Mouse (Mus musculus): Measurements from ENCODE around the gene Dab2ip.

Gene Dab2ip

GRCm38 (mm10) chr2:35595102-35595501, 37.0 kb downstream of the Dab2ip start:
- no peak for DNase-seq (ENCODE audit: low spot score in 2 of 2)

- DNase-seq (ENCODE audit: low spot score in 2 of 2): no peak
Observed at GRCm38 (mm10) chr2:35595718-35596117, 37.7 kb downstream of the Dab2ip start.

DNA sequence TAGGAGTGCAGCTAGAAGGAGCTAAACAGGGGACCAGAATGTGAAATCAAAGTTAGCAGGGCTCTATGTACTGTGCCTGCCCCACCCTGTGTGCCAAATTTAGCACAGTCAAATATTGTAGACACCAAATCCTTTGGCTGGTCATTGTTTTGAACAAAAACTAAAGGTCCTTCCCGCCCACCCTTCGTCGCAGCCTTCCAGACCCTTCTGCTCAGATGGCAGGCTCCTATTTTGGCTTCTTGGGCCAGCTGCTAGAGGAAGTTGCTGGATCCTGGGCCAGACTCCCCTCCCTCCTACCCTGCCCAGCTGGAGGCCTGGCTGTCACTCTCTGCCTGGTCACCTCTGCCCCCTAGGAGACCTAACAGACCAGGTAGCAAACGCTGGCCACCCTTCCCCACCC, 38.7 kb downstream of the Dab2ip start:
- DNase-seq (ENCODE audit: low spot score in 2 of 2): no peak

DNA sequence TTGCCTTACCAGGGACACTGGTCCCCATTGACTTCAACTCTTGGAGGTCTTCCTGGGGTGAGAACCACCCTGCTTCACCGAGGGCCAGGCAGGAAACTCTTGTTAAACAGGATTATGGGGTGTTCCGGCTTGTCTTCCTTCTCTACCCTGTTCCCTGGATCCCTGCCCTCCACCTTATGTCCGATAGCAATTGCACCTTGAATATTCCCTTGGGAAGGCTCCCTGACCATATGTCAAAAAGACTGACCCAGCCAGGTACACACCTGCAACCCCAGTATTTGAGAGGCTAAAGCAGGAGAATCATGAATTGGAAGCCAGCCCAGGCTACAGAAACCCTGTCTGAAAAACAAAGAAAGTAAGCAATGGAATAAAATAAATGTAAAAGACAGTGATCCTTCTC, 40.8 kb downstream of the Dab2ip start:
- DNase-seq (ENCODE audit: low spot score in 2 of 2): no peak

DNA sequence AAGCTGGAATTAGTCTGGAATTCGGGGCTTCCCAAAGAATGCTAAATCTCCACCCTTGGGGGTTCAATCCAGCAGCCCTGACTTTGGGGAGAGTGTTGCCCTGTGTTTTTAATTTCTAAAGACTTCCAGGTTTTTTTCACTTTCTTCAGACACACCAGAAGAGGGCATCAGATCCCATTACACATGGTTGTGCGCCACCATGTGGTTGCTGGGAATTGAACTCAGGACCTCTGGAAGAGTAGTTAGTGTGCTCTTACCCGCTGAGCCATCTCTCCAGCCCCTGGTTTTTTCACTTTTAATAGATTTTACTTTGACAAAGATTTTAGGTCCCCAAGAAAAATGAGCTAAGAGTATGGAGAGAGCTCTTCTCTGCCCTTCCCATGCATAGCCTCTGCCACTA, 43.6 kb downstream of the Dab2ip start:
- DNase-seq (ENCODE audit: low spot score in 2 of 2): no peak

DNA sequence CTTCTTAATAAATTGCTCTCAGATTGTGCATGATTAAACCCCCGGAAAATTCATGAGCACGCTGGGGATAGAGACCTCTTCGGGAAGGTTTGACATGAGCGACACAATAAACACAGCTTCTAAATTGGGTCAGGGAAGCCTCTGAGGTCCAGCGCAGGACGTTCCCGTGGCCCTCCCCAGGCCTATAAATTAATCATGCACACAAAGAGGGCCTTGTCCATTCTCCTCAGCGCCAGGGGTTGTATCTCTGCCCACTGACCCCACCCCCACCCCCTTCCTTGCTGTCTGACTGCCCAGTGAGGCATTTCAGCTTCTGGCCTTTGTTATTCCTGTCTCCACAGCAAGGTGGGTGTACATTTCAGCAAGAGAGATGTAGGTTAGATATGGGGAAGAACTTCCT, 49.4 kb downstream of the Dab2ip start:
- DNase-seq (ENCODE audit: low spot score in 2 of 2): no peak

DNA sequence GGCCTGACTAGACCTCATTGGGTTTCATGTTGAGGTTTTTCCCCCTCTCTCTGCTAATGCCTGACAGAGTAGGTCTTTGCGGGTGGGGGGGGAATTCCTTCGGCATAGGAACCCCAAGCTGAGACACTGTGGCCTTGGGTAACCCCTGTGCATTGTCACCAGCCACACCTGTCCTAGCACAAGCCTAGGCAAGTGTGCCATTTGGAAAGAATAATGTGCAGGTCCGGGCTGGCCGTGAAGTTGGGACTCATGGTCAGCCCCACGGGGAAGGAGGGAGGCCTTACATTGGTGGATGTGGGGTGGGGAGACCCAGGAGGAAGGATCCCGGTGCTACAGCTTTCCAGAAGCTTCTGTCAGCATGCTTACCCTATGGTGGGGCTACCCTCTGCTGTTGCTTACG, 50.8 kb downstream of the Dab2ip start:
- no peak for DNase-seq (ENCODE audit: low spot score in 2 of 2)

GRCm38 (mm10) chr2:35609317-35609716, 51.3 kb downstream of the Dab2ip start:
- DNase-seq (ENCODE audit: low spot score in 2 of 2): no peak

DNA sequence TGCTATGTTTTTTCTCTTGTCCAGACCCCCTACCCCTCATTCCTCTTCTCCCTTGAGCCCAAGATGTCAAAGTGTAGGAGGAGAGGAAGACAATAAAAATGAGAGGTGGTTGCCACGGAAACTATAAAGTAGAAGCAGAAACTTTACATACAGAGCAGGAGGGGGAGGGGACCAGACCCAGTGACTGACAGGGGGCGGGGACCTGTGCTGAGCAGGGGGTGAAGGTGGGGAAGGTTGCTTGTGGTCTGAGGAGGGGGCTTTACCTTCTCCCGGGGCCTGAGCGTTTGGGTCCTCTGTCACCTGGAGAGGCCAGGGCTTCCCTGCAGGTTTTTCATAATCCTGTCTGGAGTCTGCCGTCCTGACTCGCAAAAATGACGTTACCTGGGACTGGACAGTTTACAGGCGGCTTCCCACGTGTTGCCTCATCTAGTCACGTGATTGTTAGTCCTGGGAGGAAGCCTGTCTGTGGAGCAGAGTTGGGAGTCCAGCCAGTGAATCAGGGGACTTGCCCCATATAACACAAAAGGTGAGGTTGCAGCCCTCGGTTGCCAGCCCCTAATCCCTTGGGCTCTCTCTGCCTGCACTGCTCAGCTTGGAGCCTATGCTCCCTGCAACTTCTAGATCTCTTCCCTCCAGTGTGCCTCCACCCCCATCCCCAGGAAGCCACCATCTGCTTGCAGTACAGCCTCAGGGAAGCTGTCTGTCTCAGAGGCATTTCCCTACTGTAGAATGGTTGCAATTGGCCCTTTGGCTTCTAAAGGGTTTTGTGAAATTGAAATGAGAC, 52.3 kb downstream of the Dab2ip start:
- DNase-seq (ENCODE audit: low spot score in 2 of 2): no peak

GRCm38 (mm10) chr2:35610976-35611375, 52.9 kb downstream of the Dab2ip start:
- DNase-seq (ENCODE audit: low spot score in 2 of 2): no peak

DNA sequence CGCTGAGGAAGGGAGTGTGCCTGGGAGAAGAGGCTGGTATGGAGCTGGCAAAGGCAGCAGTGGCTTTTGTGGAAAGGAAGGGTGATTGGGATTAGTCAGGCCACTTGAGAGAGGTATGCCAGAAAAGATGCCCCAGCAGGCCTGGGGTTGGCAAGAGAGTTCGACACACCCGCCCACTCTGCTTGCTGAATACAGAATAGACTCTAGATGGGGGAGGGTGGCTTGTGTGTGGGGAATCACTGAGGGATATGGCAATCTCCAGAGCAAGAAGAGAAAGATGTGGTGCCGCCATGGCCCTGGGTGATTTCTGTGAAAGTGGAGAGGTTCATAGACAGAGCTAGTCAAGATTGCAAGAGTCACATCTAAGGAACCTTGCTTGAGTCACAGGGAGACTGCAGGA, 53.6 kb downstream of the Dab2ip start:
- DNase-seq (ENCODE audit: low spot score in 2 of 2): no peak

DNA sequence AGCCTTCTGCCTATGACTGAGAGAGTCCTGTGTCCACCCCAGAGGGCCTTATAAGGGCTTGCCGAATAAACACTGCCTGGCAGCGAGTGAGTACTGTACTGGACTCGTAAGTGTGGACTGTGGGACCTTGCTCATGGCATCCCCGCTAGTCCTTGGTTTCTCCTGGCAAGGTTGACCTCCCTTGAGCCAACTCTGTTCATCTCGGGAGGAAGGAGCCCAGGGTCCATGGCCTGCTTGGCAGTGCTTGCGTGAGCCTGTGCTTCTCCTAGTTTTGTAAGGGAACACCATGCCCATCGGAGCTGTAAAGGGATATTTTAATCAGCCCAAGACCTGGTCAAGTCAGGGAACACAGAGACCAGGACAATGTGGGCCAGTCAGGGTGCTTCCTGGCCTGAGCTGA, 54.2 kb downstream of the Dab2ip start:
- no peak for DNase-seq (ENCODE audit: low spot score in 2 of 2)

GRCm38 (mm10) chr2:35613946-35614353, 55.9 kb downstream of the Dab2ip start:
- no peak for DNase-seq (ENCODE audit: low spot score in 2 of 2)

DNA sequence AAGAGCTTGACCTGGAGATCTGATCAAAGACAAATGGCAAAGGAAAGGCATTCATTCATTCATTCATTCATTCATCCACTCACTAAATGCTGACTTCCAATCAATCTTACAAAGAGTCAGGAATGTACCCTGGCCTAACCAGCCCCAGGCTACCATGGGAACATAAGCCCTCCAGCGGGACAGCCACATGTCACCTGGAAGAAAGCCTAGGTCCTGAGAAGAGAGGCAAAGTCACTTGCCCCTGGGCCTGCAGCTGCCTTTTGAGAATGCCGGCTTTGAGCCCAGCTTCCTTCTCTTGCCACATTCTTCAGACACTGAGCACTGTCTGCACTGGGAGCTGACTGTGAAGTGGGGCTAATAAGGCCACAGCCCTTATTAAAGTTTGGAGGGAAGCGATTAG, 56.3 kb downstream of the Dab2ip start:
- no peak for DNase-seq (ENCODE audit: low spot score in 2 of 2)

DNA sequence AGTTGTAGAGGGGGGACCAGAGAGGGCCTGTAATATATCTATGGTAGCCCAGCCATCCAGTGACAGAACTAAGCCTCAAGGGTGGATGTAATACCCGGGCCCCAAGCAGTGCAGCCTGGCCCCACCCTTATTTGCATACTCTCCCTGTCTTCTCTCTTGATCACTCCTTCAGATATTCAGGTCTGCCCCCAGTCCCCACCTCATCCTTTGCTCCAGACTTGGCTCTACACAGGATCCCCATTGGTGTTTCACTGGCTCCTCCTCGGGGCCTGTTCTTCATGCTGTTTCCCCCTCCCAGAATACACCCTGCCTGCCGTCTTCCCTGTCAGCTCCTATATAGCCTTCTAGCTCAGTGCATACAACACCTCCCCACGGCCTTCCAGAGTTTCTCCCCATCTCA, 57.3 kb downstream of the Dab2ip start:
- no peak for DNase-seq (ENCODE audit: low spot score in 2 of 2)

DNA sequence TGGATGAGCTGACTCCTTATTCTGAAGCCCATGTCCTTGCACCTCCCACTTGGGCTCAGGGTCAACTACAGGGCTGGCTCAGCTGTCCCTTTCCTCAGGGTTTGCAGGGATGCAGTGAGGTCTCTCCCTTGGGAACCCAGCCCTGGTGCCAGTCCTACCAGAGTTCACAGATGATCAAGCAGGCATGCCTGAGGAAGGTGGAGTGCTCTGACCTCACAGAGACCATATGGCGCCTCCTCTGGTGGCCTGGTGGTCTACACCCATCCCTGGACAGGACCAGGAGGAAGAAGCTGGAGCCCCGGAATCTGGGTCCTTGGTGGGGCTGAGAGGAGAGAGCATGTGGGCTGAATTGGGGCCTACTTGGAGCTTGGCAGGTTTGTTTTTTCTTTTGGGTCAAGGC, 57.9 kb downstream of the Dab2ip start:
- no peak for DNase-seq (ENCODE audit: low spot score in 2 of 2)

DNA sequence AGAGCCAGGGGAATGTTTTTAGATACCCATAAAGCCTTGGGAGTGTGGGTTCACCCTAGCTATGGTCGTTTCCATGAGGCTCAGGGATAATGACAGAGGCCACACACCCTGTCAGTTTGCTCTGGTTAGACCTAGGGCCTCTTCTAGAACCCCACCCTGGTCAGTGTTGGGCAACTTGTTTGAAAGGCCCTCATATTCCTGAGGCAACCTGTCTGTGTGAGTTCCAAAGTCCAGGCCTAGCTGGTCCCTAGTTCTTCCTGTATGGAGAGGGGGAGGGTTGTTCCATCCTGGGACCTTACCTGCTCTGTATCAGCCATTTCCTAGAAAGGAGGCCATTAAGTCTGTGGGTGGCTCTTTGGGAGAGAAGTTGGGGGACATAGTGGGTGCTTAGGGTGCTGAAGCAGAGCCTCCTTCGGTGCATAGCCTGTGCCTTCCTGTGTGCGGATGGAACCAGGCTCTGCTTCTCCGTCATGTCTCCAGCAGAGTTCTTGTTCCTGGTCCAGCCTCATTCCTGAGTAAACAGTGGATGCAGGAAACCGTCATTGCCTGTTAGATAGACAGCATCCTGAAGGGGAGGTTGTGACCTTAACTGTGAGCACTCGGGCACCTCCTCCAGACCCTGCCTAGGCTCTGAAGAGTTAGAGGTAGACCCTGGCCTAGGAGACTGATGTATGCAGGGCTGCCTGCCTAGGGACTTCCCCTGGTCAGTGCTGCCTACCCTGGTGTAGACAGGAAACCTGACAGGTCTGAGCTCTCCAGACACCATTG, 59.0 kb downstream of the Dab2ip start:
- DNase-seq (ENCODE audit: low spot score in 2 of 2): no peak

DNA sequence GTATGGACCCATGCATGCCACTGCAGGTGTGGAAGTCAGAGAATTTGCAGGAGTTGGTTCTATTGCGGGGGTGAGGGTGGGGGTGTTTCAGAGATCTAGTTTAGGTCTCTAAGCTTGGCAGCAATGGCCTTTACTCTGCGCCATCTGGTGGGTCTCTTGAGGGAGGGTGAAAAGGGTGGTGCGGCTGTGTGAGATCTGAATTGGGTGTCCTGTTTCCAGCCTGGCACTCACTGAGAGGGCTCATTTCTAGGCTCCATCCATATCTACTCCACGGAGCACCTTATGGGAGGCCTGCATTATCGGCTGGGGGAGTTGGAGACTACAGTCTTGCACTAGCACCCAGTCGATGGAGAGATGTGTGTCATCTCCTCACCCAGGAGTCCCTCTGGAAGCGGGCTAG, 60.9 kb downstream of the Dab2ip start:
- no peak for DNase-seq (ENCODE audit: low spot score in 2 of 2)

GRCm38 (mm10) chr2:35619532-35619931, 61.5 kb downstream of the Dab2ip start:
- DNase-seq (ENCODE audit: low spot score in 2 of 2): no peak

- DNase-seq (ENCODE audit: low spot score in 2 of 2): no peak
Observed at GRCm38 (mm10) chr2:35620364-35621224, 62.5 kb downstream of the Dab2ip start.

DNA sequence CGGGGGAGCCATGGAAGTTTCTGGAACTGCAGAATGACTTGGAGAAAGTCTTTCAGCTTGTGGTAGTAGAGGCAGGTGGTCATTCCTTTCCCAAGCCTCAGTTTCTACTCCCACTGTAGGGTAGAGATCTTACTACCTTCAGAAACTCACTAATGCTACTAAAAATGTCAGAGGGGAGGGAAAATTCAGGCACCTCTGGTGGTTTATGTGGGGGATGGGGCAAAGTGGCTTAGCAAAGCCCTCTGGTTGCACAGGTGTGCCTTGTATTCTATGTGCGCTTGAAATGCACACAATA, 63.1 kb downstream of the Dab2ip start:
- no peak for DNase-seq (ENCODE audit: low spot score in 2 of 2)

DNA sequence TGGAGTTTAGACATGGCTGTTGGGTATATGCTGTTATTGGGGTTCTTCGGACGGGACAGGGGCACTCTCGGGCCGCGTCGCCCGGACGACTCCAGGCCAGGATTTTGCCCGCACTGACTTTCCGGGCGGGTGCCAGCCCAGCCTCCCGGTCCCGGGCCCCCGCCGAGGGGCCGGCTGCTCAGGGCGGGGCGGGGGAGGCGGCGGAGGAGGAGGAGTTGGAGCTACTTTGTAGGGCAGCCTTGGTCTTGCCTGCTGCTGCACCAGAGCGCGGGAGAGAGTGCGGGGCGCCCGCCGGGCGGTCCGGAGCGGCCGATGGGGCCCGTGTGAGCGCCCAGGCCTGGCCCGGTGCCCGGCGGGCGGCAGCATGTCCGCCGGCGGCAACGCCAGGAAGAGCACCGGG, 63.7 kb downstream of the Dab2ip start:
- DNase-seq (ENCODE audit: low spot score in 2 of 2): peak; percentile 60 to 77
